Mouse (Mus musculus): ENCODE measurements at regions not wholly inside any gene's neighbourhood (a gene's known extent, or its start where the extent isn't known, plus 50 kb on each side); places are given as distances from the start of the nearest gene placed in this dataset.

DNA sequence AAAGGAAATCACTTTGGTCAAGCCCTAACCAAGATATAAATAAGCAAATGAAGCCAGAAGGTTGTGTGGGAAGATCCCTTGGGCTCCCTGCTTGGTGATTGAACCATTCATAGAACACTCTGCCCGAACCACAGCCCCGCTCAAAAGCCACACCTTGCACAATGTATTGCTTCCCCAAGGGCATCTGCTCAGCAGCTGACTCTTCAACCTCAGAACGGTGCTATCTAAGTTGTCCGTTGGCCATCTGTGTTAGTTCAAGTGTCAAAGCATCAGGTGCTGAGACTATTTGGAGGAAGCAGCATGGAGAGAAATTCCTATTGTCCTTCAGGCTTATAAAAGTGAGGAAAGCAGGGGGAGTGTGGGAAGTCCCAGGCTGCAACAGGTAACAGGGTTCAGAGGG is 96.8 kb upstream of the 1700056E22Rik start:
- no peak for TF ChIP-seq CTCF (IDR thresholded peaks at IDR 0.05; ENCODE audit: low read depth, low read length)
- no peak for TF ChIP-seq POLR2A (IDR thresholded peaks at IDR 0.05; ENCODE audit: borderline replicate concordance, low read depth, low read length)

Measured in bone marrow macrophage, adult 2 months (primary cell).